Mouse (Mus musculus) urinary bladder, postnatal 10 days (tissue): Measurements from ENCODE around the gene Peli2.

Experiments
- DNase-seq: peaks from one replicate; pipeline ENCODE4 v3.0.0; 2022; ENCODE audit warnings: low spot score

The Peli2 gene

DNA sequence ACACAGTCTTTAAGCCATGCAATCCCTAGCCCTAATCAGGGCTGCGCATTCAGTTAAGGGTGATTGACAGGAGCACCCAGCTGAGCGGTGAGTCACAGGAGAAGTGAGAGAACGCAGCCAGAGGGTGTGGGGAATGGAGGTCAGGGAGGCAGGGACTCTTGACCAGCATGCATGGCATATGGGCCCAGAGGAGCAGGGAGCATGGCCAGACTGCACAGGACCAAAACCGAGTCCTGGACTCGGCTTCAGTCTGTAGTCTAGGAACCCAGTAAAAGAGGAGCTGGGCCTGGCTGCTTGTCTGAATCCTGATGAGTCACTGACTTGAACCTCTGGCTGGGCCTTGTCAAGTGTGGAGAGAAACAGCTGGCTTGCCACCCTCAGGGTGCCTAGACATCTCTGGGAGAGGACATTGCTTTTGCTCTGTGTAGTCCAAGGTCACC is 104.3 kb downstream of the Peli2 start:
- no peak for DNase-seq

GRCm38 (mm10) chr14:48225810-48226446 is 105.3 kb downstream of the Peli2 start:
- DNase-seq: no peak

GRCm38 (mm10) chr14:48226759-48227158 is 106.1 kb downstream of the Peli2 start:
- no peak for DNase-seq

DNA sequence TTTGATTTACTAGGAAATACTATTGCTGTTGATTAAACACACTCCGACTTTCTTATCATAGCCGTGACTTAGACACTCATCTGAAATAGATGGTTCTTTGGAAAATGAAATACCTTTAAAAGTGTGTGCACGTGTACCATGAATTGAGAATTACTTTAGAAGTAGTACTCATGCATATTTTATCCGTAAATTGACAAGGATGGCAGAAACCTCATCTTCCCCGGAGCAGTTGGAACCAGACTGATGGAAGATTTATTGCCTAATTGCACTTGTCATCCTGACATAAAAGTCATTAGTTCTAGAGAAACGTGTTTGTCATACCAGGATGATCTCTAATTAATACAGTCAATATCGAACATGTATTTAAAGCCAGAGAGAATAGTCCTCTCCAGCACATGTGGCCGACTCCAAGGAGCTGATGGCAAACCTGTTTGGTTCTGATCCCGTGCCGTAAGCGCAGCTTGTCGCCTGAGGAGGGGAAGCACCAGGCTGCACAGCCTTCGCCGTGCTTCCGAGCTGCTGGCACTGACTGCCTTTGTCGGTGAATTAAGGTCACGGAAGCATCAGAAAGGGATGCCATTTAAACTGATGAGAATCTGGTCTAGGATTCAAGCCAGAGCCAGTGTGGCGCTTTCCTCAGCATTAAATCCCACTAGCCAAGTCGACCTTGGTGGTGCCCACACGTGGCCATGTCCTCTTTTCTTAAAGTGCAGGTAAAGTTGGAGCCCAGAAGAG is 114.3 kb downstream of the Peli2 start:
- no peak for DNase-seq

DNA sequence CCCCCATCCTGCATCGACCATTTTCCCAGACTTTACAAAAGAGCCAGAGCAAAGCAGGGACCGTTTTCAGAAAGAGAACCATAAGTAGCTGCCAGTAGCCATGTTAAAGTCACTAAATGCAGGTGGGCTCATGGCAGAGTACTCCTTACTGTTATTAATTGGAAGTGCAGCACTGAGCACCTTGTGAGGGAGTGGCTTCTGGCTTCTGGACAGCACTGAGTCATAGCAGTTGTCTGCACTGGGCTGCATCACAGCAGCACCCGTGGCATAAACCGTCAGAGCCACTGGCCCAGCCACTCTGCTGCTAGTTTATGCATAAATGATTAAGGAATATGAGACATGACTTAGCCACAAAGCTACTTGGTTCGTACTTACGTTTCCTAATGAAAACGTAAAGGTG is 120.7 kb downstream of the Peli2 start:
- DNase-seq: no peak

DNA sequence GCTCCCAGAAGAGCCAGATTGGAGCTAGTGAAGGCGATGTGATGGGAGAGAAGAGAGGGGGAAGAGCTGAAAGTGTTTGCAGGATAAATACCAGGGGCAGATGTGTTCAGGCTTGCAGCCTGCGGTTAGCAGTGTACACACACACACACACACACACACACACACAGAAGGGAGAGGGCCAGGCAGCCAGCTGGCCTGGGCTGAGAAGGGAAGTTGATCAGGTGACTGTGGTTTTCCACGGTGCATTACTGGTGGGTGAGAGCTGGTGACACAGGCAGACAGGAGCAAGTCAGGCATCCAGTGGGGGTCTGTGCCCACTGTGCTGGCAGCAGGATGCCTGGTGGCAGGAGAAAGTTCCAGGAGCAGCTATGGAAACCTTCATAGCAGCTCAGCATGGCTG is 125.6 kb downstream of the Peli2 start:
- DNase-seq: no peak

DNA sequence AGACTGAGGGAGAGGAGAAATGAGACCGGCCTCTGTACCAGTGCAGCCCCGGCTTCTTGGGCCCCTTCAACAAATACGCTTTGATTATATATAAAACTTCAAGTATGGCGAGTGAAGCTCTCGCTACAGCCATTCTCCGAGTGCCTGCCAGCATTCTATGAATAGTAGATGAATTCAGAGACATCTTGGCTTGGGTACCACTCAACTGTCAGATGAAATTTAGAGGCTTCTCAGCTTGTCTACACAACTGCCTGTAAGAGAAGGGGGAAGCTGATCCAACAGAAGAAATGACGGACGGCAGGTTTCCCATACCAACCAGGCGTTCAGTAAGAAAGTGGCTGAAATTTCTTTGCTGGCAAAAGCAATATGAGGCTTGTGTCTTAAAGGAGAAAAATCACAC is 126.3 kb downstream of the Peli2 start:
- no peak for DNase-seq

DNA sequence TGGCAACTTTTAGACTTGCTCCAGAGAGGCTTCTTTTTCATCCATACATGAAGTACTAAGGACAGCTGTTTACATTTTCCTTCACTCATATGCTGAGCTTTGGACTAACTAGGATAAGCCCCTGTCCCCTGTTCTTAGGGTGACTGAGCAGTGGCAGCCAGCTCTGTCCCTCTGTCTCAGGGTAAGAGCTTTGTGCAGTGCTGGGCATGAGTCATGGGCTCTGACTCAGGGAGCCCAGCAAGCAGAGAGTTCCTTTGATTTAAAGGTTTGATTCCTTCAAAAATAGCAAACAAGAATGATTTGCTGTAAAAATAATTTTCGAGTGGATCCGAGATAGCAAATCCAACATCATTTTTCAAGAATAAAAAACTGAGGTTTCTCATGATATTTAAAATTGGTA is 128.8 kb downstream of the Peli2 start:
- no peak for DNase-seq

GRCm38 (mm10) chr14:48249909-48250308 is 129.3 kb downstream of the Peli2 start:
- no peak for DNase-seq

GRCm38 (mm10) chr14:48251381-48251979 is 130.9 kb downstream of the Peli2 start:
- DNase-seq: no peak

DNA sequence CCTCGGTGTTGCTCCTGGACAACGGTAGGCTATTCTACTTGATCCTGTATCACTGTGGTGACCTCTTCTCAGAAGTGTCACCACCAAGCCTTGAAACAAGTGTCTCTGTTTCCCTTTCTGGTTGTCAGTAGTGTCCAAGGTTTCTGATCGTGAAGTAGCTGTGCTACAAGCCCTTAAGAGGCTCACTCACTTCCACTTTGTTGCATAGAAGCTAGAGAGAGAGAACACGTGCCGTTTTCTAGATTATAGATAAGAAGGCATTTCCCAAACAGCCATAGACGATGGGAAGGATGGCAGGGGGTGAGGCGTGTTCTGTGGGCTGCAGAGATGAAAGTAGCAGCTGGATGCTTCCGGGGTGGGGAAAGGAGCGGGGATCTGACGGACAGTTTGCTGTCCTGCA is 132.6 kb downstream of the Peli2 start:
- no peak for DNase-seq

DNA sequence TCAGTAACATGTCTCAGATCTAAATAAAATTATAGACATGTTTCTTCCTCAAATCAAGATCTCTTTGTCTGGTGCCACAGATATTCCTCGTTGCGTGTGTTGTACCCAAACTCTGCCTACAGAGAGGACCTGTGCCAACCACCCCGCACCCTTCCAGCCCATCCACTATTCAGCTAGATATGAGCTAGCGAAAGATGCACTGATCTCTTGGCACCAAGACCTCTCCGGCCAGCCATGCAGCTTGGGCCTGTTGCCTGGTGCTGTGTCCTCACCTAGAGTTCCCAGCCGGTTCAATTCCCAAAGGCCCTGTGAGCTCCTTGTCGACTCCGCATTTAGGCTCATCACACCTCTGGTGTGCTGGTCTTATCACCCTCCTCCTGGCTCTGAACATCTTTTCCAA is 134.1 kb downstream of the Peli2 start:
- no peak for DNase-seq

- DNase-seq: no peak
These were observed 134.7 kb downstream of the Peli2 start for GRCm38 (mm10) chr14:48255290-48255689.

GRCm38 (mm10) chr14:48257759-48258158 is 137.1 kb downstream of the Peli2 start:
- no peak for DNase-seq

GRCm38 (mm10) chr14:48258696-48259366 is 138.2 kb downstream of the Peli2 start:
- DNase-seq: no peak

DNA sequence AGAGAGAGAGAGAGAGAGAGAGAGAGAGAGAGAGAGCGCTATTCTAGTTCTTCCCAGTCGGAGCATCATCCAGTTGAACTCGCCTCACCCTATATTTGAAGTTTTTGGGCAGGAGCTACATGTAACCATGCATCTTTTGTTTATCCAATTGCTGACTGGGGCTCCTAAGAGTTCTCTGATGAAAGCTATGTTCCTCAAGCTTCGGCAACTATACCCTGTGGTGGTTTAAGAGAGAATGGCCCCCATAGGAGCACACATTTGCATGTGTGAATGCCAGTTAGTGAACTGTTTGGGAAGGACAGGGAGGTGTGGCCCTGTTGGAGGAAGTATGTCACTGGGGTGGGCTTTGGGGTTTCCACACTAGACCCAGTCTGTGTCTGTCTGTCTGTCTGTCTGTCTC is 142.5 kb downstream of the Peli2 start:
- DNase-seq: no peak

DNA sequence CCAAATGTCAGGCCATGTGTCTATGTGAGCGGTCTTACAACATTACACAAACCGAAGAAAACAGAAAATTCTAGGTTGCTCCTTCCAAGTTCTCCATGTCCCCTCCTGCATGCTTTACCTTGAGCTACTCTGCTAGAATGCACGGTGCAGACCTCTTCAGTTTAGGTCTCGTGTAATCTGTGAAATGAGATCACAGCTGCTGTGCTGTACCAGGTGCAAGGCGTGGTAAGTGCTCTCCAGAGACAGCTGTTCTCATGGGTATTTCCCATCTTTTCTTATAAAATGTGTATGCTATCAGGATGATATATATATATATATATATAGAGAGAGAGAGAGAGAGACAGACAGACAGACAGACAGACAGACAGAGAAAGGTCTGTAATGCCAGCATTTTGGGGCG is 146.1 kb downstream of the Peli2 start:
- no peak for DNase-seq

DNA sequence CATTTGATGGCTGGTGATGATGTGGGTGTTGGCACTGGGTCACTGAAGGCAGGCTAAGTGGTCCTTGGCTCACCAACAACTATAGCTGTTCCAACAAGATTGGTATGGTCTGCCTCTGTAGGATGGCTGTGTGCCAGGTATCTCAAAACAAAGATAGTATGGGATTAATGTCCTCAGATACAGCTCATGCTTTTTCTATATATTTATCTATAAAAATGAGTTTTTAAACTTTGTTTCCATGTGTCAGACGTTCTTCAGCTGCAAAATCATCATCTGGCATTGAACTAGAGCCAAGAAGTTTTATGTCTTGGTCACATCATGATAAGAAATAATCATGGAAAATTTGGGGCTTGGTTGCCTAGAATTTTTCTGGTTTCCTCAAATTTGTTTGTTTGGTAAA is 157.7 kb downstream of the Peli2 start:
- DNase-seq: no peak

DNA sequence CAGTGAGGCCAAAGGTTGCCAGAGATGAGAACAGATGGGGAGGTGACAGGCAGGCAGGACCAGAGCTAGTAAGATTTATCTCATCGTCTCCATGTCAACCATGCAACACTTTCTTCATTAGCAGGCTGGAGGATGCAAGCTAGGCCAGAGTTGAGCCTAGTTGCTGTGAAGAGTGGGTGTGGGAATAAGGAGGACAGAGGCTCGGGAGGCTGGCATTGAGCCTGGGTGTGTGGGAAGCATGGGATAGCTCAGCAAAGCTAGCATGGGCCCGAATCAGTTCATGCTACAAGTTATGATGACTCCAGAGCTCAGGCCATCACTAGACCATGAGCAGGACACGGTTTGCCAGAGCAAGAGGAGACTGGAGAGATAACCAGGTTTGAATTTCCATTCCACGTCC is 166.3 kb downstream of the Peli2 start:
- no peak for DNase-seq

DNA sequence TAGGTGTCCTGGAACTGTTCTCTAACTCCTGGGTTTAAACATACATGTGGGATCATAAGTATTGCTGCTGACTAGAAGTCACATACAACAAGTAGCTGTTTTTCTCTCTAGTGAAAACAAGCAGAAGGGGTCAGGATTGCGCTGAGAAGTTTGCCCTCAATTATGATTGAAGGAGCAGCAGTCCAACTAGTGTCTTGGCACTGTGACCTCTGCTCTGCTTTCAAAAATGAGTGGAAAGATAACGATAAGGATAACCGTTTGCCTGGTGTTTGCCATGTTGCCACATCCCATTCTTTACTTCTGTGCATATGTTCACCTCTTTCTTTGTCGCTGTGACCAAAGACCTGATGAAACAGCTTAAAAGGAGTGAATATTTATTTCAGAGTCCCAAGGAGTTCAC is 167.0 kb downstream of the Peli2 start:
- no peak for DNase-seq

GRCm38 (mm10) chr14:48288600-48288999 is 168.0 kb downstream of the Peli2 start:
- DNase-seq: no peak

GRCm38 (mm10) chr14:48289602-48290599 is 169.3 kb downstream of the Peli2 start:
- DNase-seq: no peak
